Mouse (Mus musculus) megakaryocyte, embryonic 14.5 days (primary cell): ENCODE measurements around the gene Anapc11. TPM values are rescaled to one million over a fixed set of nuclear protein-coding genes. Genes with fewer than 3 reads are reported as not detected.

Source experiments
- H3K27me3 ChIP-seq: replicated peaks from 2 replicates; pipeline ENCODE3; 2012; ENCODE audit warnings: inconsistent platforms
- H3K36me3 ChIP-seq: replicated peaks from 2 replicates; pipeline ENCODE3; 2012; ENCODE audit warnings: low read length, inconsistent platforms, mixed read lengths
- H3K4me1 ChIP-seq: 2 replicates; pipeline ENCODE4 v1.6.1; 2012; ENCODE audit warnings: inconsistent platforms
- H3K4me3 ChIP-seq: replicated peaks from 2 replicates; pipeline ENCODE3; 2012; ENCODE audit warnings: moderate library complexity, mild to moderate bottlenecking, inconsistent platforms
- H3K9me3 ChIP-seq: 2 replicates; pipeline ENCODE4 v1.6.1; 2012; ENCODE audit warnings: inconsistent platforms
- FLI1 ChIP-seq: IDR thresholded peaks from 2 replicates; pipeline ENCODE4 v1.6.1; 2012; ENCODE audit warnings: low read length, inconsistent platforms, mixed read lengths
- GATA1 ChIP-seq: IDR thresholded peaks from 3 replicates; pipeline ENCODE4 v1.6.1; 2012; ENCODE audit warnings: mixed read lengths, low read length, inconsistent platforms, borderline replicate concordance
- polyA plus RNA-seq: library from polyadenylated mRNA; stranded (reverse); fragments of >175 nt; gene quantifications from 2 replicates; pipeline ENCODE4 v1.2.3, GENCODE M21; 2012; ENCODE audit warnings: low replicate concordance; ENCODE audit not compliant: insufficient read depth

The Anapc11 gene
- polyA plus RNA-seq, 1 experiment: 315 TPM

DNA sequence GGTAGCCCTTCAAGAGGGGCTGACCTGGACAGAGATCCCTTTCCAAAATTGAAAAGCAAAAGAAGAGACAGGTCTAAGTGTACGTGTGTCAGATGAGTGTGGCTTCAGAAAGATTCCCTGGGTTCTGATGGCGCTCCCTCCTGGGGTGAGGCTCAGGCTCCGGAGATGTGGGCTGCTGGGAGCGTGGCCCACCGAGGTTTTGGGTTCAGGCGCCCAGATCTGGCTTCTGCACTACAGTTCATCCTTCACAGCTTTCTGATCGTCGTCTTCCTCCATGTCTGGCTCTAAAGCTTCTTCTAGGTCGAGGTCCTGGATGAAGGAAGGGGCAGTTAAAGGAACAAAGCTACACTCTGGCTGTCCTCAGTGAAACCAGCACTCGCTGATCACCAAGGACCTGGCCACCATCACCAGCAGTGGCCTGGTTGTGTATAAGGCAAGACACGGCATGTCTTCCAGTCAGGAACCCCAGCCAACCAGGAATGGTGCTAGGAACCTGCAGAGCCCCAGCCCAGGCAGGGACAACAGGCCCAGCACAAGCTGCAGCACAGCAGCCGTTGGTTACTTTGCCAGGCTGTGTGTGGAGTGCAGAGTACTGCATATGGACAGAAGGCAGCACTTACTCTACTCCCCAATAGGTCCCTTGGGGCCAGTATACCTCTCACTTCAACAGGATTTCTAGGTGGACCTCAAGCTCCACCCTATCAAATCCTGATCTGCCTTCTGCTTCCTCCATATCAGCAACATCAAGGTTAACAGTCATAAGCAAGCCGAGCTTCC lies 37.1 kb upstream of the Anapc11 start:
- Histone ChIP-seq H3K36me3 (peaks cover 75% of the 10 kb centered on the region), H3K4me1 (peaks cover 14% of the 10 kb centered on the region), H3K27me3 (no peaks in the 10 kb centered on the region), H3K9me3 (peaks cover 8% of the 10 kb centered on the region), H3K4me3 (no peak overlapping the region)
- TF ChIP-seq FLI1 (no peak), GATA1 (no peak)

DNA sequence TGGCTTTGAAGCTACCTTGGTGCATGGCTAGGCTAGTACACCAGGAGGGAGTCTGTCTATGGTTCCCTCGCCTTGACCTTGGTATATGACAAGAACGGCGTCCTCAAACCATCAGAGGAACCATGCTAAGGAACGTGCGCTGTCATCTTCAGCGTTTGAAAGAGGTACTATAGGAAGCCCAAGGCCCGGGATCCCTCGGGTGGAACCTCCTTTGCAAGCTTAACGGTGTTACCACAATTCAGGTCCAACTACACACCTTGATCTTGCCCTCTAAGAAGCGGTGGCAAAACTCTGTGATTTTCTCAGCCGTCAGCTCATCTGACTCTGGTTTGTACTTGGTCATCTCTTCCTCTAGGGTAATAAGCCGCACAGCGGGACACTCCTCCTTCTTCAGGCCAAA lies 35.3 kb upstream of the Anapc11 start:
- Histone ChIP-seq H3K27me3 (no peaks in the 10 kb centered on the region), H3K4me1 (peaks cover 31% of the 10 kb centered on the region), H3K9me3 (no peaks in the 10 kb centered on the region), H3K36me3 (peaks cover 90% of the 10 kb centered on the region), H3K4me3 (no peak overlapping the region)
- TF ChIP-seq FLI1 (no peak), GATA1 (no peak)

DNA sequence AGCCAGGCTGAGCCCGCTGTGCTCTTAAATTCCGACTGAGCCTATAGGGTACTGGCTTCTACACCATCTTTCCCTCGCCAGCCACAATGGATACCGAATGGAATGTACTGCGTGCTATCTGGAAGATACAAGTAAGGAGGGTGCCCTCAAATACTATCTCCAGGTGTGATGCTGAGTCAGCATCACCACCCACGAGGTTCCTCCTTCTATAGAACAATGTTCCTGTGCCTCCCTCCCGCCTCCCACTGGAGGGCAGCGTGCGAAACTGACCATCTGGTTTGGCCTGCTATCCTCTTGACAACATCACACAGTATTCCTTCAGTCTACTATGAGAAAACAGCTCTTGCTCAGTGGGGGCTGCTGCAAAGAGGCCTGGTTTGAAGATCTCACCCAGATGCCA lies 33.1 kb upstream of the Anapc11 start:
- Histone ChIP-seq H3K4me3 (no peak overlapping the region), H3K36me3 (peaks cover 91% of the 10 kb centered on the region), H3K27me3 (no peaks in the 10 kb centered on the region), H3K4me1 (peaks cover 41% of the 10 kb centered on the region), H3K9me3 (no peaks in the 10 kb centered on the region)
- TF ChIP-seq GATA1 (no peak), FLI1 (no peak)

DNA sequence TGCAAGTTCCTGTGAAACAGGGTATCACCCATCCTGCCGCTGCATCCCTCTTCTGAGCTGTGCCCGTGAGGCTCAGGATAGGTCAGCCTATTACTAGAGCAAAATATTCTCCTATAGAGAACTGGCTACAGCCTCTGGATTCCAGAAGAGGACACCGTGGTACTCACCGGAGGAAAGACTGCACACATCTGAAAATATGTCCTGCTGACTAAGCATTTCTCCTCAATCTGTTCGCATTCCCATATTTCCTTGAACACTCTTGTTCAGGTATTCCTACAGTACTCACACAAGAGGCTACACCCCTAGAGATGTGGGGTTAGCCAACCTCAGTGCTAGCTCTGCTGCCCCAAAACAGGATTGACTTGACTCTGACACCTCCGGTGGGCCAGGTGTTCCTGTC lies 29.9 kb upstream of the Anapc11 start:
- no peak for TF ChIP-seq GATA1
- TF ChIP-seq FLI1: no peak
- Histone ChIP-seq H3K27me3 (no peaks in the 10 kb centered on the region), H3K9me3 (no peaks in the 10 kb centered on the region), H3K4me3 (no peak overlapping the region), H3K4me1 (peaks cover 60% of the 10 kb centered on the region), H3K36me3 (peaks cover 73% of the 10 kb centered on the region)

DNA sequence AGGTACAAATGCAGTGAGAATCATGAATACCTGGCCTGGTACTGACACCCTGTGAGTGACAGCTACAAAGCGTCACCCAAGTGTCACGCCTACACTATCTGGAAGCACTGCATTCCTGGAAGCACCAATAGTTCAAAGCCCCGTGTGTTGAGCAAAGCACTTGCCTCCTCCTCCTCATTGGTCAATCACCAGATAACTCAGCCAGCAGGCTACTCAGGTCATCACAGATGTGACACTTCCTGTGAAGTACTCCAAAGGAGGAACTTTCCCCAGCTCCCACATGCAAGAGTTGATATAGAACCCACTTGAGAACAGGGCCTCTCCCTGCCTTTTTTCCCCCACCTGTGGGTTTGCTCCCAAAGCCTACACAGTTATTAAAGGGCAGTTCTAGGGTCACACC lies 27.1 kb upstream of the Anapc11 start:
- peak overlapping the region; percentile 99 for H3K4me3 ChIP-seq
- peaks cover 70% of the 10 kb centered on the region for H3K4me1 ChIP-seq
- peaks cover 49% of the 10 kb centered on the region for H3K36me3 ChIP-seq
- H3K9me3 ChIP-seq: no peaks in the 10 kb centered on the region
- no peaks in the 10 kb centered on the region for H3K27me3 ChIP-seq
- no peak for TF ChIP-seq FLI1
- no peak for TF ChIP-seq GATA1

DNA sequence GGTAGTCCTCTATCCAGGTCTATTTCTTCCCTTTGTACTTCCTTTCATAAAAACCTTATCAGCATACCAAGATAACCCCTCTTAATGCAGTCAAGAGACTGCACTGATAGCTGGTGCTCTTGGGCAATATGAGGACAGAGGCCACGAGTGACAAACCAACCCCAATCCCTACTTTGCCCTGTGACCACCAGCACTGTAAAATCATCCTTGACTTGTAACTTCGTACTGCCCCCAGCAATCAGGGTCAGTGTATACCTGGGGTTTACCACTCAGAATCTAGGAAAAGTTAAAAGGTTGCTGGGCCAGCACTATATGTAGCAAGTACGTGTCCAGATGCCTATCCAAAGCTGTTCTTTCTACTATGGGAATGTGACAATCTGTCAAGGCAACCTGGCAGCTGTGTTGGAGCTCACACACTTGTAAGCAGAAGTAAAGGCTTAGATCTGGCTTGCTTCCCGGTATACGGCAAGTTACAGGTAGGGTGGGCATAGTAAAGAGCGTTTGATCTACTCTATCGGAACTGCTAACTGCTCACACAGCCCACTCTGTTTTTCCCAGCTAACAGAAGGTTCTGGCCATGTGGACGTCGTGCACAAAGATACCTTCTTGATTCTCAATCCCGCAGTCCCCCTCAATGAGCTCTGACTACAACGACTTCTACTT lies 26.3 kb upstream of the Anapc11 start:
- H3K9me3 ChIP-seq: no peaks in the 10 kb centered on the region
- TF ChIP-seq GATA1 (no peak), FLI1 (no peak)
- H3K27me3 ChIP-seq: no peaks in the 10 kb centered on the region
- H3K4me3 ChIP-seq: peak overlapping the region; percentile 99
- H3K4me1 ChIP-seq: peaks cover 72% of the 10 kb centered on the region
- H3K36me3 ChIP-seq: peaks cover 49% of the 10 kb centered on the region

DNA sequence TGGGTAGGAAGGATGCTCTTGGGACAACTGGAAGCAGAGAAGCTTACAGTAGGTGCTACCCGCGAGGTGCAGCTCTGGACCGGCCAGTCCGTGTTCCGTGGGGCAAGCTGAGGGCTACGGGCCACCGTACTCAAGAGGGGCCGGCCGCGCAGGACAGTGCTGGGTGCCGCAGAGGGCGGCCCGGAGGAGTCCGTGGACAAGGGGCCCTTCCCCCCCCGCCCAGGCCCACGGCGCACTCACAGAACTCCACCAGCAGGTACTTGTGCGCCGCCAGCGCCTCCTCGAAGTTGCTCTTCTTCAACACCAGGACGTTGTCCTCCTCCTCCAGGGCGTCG lies 25.8 kb upstream of the Anapc11 start:
- no peaks in the 10 kb centered on the region for H3K9me3 ChIP-seq
- TF ChIP-seq GATA1 (no peak), FLI1 (no peak)
- H3K36me3 ChIP-seq: peaks cover 49% of the 10 kb centered on the region
- peaks cover 72% of the 10 kb centered on the region for H3K4me1 ChIP-seq
- peak overlapping the region; percentile 99 for H3K4me3 ChIP-seq
- no peaks in the 10 kb centered on the region for H3K27me3 ChIP-seq

DNA sequence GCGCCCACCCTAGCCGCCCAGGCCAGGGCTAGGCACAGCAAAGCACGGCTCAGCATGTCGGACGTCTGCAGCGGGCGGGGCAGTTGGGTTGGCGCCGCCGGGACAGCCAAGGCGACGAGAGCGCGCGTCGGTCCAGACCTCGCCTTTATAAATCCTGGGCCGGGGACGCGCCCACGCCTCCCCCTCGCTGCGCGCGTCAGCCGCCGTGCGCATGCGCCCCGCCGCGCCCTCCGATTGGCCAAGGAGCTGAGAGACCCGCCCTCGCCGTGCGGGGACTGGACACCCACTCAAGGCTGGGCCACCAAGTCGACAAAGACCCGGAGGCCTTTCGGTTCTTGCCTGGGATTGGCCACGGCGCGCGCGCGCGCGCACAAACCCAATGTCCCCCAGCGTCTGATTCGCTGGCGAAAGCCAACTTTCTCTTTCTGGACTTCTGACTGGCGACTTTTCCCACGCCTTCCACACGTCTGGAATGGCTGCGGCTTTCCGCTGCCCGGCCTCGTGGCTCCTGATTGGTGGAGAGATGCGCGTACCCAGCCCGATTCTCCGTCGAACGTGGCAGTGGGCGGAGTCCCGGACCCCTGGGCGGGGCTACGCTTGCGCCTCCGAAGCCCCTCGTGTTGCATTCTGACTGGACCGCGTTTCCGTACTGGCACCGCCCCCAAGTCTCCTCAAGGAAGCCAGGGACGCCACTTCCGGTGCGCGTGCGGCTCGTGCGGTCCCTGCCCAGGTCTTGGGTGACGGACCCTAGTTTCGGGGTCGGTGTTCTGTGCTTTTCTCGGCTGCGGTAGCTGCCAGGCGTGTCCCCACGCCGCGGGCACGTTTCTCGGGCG lies 25.3 kb upstream of the Anapc11 start, which contains the start of gene P4hb:
TSS of gene P4hb (minus strand) at position 502 of the 833 bp plus-strand sequence.
- Histone ChIP-seq H3K4me3 (peak within 1 kb of the TSS; percentile 99), H3K36me3 (peaks cover 49% of the 10 kb centered on the region), H3K27me3 (no peaks in the 10 kb centered on the region), H3K9me3 (no peaks in the 10 kb centered on the region), H3K4me1 (peaks cover 72% of the 10 kb centered on the region)
- peak; percentile 90; the same call in 1 of the 2 replicates for TF ChIP-seq FLI1
- no peak for TF ChIP-seq GATA1

DNA sequence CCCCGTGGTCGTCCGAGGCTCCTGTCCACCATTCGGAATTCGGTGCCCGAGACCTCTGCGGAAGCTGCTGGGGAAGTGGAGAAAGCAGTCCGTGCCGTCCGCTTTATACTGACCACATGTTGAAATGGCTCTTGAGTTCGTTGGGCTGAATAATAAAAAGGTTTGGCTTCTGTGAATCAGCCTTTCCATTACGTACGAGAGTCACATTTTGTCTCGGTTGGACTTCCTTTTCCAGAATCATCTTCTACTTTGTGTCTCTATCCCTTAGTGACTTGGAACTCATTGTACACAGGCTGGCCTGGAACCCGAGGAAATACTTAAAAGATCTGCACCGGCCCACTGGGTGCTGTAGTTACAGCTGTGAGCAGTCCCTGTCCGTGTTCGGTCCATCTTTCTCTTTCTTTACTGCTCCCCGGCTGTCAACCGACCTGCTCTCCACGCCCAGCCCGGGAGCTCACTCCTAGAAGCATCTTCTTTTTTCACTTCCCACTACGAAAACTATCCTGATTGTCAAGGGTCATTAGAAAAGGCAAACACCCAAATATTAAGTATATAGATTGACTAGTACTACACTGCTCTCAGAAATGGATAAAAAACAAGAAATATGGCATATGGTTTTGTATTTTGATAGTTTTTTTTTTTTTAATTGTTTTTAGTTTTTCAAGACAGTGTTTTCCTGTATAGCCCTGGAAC lies 24.5 kb upstream of the Anapc11 start:
- no peaks in the 10 kb centered on the region for H3K9me3 ChIP-seq
- TF ChIP-seq GATA1 (no peak), FLI1 (no peak)
- H3K4me3 ChIP-seq: peak overlapping the region; percentile 99
- H3K36me3 ChIP-seq: peaks cover 49% of the 10 kb centered on the region
- no peaks in the 10 kb centered on the region for H3K27me3 ChIP-seq
- peaks cover 72% of the 10 kb centered on the region for H3K4me1 ChIP-seq
